Mouse (Mus musculus) MN1 (cell line): ENCODE data around the gene Tmem50a.
A peak's percentile ranks its signal among the peaks of the same experiment; 100 is the strongest.
"Not testable (repeated sequence)": the region's sequence is repeated elsewhere in the genome, so short reads cannot be mapped to it uniquely, and the experiment has no call there.

Experiments
- DNase-seq: peaks from one replicate; pipeline ENCODE4 v3.0.0-alpha.2; 2016; ENCODE audit warnings: low spot score

Gene Tmem50a

DNA sequence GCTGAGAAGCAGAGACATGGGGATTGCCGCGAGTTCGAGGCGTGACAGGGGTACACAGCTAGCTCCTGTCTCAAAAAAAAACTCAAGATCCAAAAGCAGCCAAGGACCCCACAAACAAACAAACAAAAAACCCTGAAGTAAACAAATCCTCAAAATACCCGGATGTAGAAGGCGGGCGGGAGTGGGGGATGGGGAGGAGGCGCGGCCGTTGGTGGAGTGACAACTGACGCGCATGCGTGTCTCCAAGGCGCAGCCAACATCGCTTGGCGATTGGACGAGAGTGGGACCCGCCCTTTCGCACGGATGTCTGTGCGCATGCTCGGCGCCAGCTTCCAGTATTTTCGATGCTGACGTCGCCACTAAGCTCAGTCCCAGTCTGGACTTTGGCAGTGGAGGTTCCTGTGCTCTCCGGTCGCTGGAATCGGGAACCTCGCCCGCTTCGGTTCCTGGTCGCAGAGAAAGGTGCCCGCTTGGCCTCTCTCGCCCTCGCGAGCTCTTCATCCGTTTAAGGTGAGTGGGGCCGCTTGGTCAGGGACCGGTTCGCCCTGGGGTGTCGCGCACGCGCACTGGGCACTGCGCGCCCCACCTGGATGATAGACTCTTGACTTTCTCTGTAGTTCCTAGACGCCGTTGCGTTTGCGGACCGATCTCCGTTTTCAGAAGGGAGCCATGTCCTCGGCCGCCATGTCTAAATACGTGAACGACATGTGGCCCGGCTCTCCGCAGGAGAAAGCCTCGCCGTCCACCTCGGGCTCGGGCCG, 8.6 kb upstream of the Tmem50a start, which contains the start of gene Rsrp1:
TSS of gene Rsrp1 (plus strand) at position 335 of the 761 bp plus-strand sequence.
- peak; percentile 99 for DNase-seq

DNA sequence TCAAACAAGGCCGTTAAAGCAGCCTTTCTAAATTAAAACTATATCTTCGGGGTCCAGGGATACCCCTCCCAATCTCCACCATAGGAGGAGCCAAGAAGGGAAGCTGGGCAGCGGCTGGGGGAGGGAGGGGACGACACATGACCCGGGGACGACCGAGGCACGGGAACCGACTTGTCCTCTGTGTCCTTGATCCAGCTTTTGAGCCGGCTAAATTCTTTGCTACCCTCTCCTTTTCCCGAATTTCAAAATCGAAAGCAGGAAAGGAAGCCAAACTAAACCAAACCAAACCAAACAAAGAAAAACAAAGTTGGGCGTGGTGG, 8.1 kb upstream of the Tmem50a start:
- peak; percentile 77 for DNase-seq

DNA sequence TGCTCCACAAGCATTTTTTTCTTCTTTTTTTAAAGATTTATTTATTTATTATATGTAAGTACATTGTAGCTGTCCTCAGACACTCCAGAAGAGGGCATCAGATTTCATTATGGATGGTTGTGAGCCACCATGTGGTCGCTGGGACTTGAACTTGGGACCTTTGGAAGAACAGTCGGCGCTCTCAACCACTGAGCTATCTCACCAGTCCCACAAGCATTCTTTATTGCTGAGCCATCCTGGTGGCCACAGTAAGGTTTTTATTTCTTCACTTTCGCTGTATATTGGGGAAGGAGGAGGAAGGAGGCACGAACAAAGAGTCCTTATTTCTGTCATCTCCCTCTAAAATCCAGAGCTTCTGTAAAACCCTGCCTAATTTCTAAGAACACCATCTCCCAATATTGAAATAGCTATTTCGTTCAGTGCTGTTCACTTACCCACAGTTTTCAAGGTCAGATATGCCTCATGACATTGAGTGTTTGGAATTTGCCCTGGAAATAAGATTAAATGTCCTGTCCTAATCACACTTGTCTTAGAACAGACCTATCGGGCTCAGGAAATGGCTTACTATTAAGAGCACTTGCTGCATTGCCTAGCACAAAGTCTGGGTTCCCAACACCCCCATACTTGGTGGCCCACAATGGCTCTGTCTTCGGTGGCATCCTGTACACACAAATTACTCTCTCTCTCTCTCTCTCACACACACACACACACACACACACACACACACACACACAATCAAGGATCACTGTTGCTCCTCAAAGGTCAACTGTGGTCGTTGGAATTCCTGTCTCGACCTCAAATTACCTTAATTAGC, 7.5 kb upstream of the Tmem50a start:
- DNase-seq: peak; percentile 48

DNA sequence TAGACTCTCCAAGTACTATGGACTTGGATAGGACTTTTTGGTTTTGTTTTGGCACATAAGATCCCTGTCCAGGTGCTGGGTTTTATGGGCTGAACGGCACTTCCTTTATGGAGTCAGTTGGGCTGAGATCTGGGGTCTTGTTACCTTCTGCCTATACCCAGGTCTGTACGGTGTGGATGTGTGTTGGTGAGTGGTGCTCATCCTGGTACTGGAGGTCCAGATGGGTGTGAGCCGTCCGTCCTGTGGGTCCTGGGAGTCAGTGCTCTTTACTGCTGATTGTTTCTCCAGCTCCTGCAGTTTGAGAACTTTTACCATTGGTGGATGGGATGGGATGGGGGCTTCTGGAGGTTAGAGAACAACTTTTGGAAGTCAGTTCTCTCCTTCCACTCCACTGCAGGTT, 6.9 kb upstream of the Tmem50a start:
- no peak for DNase-seq

DNA sequence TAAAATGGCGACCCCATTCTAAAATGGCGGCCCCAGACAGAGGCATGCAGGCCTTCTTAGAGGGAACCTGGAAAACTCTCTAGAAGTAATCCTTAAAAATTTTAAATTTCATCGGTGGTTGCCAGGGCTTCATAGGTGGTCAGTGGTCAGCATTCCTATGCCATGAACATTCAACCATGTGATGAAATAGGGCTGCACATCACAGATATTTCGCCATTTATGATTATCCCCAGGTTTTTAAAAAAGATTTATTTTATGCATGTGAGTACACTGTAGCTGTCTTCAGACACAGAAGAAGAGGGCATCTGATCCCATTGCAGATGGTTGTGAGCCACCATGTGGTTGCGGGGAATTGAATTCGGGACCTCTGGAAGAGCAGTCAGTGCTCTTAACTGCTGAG, 5.8 kb upstream of the Tmem50a start:
- DNase-seq: no peak

DNA sequence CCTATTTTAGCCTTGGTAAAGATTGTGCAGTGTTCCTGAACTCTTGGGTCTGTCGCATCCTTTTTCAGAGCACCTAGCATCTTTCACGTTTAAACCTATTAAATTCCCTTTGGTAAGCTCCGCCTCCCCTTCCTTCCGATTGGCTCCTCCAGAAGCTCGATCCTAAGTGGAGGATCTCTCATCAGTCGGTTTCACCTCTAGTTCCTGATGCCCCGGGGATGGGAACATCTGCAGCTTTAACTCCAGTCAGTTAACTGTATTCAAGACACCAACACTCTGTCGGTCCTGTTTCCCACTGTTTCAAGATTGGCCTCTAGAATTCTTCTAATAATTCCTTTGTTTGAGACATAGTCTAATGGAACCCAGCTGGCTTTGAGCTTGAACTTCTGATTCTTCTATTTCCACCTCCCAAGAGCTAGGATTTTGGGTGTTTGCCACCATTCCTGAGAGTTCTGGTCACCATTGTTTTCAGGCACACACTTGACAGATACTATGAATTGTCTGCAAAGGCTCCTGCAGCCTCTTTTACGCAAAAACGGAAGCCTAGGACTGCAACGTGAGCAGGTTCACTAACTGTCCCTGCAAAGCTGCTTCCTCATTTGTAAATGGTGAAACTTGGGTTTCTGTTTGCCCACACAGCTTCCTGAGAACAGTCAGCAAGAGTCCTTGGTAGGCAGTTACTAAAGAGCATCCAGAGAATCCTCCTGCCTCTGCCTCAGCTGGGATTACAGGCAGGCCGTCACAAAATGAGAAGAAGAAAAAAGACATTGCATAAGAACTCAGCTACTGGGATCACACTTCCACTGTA, 5.1 kb upstream of the Tmem50a start:
- DNase-seq: no peak

DNA sequence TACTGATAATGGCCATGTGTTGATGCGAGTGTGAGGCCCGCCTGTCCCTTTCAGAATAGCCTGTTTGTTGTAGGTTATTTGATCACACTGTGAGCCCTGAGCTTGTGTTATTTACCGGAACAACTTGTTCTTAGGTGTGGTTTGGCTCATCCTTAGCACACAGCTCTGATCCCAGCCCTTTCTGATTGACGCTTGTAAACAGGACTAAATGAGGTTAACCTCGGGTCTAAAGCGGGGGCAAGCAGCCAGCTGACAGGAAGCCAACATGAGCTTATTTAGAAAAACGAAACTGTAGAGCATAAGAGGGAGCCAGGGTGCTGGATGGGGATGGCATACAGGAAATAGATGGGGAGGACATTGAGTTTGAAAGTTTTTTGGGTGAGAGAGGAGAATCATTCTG, 3.6 kb upstream of the Tmem50a start:
- peak; percentile 73 for DNase-seq

DNA sequence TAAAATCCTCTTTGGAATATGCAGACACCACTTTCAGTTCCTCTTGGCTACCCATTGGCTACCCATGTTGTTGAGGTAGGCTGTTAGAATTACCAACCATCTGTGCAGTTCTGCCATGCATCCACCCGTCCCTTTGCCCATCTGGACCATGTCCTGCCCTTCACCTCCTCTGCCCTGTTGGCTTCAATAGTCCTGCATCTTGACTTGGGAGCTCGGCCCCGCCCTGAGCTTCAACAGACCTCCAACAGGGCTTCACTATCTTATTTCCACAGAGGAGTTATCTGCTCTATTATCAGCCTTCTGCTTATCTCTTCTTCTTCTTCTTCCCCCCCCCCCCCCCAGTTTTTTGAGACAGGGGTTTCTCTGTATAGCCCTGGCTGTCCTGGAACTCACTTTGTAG, 2.4 kb upstream of the Tmem50a start:
- DNase-seq: peak; percentile 32

DNA sequence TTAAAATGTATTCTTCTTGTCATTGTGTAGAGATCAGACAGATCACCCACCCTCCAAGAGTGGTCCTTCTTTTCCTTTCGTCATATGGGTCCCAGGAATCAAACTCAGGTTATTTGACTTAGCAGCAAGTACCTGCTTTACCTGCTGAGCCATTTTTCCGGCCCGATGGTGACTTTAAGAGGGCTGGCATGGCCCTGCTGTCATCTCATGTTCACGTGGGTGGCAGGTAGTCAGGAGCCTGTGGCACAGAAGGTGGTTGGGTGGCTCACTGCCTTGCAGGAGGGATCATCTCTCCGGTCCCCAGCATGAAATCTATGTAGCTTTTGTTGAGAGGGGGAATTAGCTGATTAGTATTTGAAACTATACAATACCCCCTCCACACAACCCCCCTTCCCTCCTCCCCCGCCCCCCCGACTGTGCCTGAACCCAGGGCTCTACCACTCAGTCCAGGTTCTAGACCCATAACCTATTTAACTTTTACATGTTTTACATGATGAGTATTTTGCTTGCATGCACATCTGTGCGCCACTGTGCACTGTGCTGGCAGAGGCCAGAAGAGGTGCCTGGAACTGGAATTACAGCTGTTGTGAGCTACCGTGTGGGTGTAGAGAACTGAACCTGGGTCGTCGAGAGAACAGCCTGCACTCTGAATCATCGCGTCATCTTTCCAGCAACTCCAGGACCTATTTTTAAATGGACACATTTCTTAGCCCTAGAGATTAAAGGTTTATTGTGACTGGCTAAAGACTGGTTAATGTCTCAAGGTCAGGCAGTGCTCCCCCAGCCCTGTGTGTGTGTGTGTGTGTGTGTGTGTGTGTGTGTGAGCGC, 613 bp upstream of the Tmem50a start:
- no peak for DNase-seq

DNA sequence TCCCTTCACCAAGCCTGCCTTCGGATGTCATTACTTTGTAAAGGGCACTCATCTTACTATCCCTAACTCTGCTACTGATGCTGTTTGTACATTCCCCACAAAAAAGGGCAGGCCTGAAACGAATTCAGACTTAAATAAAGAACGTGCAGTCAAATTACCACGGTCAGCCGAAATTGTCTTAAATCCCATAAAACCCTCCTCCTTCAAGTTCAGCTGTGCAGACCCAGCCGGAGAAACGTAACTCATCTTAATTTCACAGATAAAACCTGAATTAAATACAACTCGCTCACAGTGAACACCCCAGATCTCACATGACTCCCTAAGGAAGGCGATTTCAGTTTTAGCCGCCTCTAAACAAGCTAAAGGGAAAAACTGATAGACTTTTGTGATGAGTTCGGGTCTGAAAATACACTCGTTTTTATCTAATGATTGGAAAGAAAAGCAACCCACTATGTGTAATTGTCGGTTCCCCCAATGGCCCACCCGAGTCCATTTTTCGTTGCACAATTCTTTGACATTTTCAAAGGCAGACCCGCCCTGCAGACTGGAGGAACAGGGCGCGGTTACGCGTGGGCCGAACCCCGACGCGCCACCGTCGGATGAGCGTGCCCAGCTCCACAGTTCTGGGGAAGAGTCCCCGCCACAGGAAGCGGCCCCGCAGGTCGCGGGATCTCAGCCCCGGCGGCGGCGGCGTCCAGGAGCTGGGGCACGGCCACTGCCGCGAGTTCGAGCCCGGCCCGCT, 531 bp downstream of the Tmem50a start:
- DNase-seq: peak; percentile 39

DNA sequence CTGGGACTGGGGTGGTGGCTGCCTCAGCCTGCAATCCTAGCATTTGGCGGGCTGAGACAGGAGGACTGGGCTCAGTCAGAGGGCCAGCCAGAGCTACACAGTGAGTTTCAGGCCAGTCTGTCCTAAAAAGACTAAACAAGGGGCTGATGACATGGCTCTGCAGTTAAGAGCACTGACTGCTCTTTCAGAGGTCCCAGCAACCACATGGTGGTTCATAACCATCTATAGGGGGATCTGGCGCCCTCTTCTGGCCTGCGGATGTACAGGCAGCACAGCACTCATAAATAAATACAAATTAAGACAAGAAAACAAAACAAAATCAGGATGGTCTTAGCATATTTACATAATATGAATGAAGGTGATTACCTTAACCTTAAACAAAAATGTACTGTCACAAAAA, 1.4 kb downstream of the Tmem50a start:
- peak; percentile 82 for DNase-seq

DNA sequence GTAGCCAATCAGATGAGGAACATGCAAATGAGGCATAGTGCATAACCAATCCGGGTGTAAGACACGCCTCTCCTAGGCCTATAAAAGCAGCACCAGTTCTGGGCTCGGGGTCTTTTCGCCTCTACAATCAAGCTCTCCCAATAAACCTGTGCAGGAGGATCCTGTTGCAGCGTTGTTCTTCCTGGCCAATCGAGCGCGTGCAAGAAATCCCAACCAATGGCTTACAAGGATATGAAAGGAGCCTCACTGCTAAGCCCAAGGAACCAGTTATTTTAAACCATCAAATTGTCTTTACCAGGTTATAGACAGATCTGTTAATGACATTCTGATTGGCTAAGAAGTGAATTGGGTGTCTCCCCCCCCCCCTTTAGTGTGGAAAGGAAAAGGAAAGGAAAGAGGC, 3.4 kb downstream of the Tmem50a start:
- DNase-seq: not testable (repeated sequence)

DNA sequence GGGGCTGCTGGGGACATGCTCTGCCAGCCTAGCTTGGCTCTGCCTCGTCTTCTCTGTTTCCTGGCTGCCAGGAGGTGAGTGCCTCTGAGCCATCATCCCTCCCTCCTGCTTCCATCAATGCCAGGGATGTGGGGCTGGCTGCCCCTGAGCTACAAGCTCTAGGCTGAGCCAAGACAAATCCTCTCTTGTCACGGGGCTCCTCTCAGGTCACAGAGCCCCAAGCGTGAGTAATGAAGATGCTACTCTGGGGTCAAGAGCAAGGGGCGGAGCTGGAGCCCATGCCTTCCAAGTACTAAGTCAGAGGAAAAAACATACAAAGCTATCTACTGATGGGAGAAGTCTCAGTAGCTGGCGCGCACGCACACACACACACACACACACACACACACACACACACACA, 11.8 kb downstream of the Tmem50a start:
- DNase-seq: no peak

DNA sequence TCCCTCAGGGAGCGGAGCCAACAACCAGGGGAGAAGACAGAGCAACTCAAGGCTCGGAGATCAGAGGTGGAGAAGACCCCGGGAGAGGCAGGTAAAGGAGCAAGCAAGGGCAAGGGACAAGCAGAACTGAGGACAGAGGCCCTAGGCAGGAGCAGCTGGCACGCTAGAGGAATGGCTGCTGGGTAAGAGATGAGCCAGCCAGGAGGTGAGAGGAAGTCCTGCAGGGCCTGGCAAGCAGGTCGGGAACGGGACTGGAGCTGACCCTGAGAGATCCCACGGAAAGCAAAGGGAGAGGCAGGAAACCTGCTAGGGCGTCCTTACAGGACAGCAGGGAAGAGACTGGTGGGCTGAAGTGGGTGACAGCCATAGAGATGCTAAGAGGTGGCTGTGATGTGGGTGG, 13.7 kb downstream of the Tmem50a start:
- no peak for DNase-seq

DNA sequence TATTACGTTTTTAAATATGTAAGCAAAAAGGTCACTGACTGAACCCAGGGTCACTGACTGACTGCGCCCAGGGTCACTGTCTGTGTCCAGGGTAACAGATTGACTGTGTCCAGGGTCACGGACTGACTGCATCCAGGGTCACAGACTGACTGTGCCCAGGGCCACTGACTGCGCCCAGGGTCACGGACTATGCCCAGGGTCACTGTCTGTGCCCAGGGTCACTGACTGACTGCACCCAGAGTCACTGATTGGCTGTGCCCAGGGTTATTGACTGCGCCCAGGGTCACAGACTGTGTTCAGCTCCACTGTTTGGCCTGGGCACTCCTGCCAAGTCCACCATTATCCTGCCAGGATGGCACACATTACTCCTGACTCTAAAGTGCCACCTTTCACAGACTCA, 17.6 kb downstream of the Tmem50a start:
- no peak for DNase-seq

DNA sequence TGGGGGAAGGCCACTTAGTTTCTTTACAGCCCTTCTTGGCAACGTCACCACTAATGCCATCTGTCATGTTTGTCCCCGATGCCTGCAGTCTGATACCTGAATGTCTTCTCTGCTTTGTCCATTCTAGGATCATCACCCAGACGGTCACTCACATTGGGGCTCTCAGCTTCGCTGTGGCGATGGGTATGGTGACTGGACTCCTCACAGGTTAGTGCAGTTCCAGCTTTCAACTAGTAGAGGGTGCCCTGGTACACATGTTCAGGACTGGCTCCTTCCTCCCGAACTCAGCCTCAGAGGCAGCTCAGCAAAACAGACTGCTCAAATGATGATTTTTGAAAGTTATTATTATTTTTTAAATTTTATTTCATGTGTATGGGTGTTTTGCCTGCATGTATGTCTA, 22.7 kb downstream of the Tmem50a start:
- peak; percentile 84 for DNase-seq

DNA sequence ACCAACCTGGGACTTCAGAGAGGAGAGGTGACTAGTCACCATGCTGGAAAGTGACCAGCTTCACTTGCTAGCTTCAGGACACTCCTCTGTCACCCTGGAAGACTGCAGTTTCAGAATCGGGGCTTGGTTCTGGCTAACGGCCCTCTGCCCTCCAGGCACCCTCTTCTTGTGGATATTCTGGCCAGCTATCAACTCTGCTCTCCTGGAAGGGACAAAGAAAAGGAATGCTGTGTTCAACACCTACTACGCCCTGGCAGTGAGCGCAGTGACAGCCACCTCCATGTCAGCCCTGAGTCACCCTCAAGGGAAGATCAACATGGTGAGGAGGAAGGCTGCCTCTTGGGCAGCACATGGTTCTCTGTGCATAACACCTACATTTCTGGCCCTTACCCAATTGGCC, 30.5 kb downstream of the Tmem50a start:
- no peak for DNase-seq

DNA sequence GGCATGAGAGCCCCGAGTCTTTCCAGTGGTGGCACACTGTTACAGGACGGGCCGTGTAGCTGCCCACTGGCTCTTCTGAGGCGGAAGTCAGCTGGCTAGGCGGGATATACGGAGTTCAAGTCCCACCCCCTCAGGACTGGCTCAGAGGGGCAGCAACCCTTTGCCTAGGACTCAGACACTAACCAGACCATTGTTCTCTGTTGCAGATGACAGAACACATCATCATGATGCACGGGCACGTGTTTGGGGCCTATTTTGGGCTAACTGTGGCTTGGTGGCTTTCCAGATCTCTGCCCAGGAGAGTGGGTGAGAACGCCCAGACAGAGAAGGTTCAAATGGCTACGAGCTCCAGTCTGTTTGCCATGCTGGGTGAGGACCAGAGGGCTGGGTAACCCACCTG, 31.0 kb downstream of the Tmem50a start:
- peak; percentile 30 for DNase-seq

DNA sequence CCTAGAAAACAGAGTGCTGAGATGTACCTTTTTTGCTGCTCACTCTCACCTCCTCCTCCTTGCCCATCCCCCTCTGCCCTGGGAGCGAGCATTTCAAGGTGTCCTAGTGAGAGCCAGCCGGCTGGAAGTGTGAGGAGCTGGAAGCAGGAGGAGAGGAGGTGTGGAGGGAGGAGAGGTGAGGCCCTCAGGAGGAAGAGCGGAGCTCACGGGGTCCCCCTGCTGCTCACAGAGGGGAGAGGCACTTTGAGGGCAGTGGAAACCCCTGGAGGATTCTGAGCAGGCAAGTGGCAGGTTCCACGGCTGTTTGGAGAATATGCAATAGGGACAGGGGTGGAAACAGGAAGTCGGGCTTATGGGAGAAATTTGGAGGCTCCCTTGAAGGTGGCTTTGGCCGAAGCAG, 31.6 kb downstream of the Tmem50a start:
- peak; percentile 62 for DNase-seq

DNA sequence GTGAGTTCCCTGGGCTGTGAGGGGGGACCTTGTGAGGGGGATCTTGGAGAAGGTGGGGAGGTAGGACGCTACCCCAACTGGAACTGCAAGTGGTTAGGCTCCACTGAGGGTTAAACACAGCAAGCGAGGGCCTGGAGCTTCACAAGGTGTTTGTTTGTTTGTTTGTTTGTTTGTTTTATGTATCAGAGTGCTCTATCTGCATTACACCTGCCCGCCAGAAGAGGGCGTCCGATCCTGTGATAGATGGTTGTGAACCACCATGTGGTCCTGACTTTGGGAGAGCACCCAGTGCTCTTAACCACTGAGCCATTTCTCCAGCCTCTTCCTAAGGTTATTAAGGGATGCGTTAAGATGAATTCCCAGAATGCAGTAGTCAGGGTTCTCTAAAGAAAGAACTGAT, 34.8 kb downstream of the Tmem50a start:
- DNase-seq: peak; percentile 28

DNA sequence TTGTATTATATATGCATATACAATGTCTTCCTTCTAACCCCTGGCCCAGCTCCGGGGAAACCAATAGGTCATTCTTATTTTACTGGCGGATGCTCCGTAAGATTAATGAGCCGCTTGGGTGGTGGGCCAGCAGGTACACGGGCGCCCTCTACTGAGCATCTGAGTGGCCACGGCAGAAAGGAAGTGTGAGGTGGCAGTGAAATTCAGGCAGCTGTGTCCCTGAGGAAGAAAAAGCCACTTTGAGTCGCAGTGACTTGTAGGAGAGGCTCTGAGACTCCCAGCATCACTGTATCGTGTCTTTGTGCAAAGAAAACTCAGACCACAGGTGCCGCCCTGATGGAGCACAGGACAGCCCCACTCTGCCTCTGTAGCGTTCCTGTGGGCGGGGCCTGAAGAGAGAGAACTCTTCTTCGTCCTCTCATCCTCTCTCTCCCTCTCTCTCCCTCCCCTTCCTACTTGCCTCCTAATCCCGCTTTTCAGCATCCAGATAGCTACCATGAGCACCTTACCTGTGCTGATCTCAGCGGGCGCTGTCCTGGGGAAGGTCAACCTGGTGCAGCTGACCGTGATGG, 35.3 kb downstream of the Tmem50a start:
- peak; percentile 72 for DNase-seq
